Mouse (Mus musculus): ENCODE measurements around the gene Nfatc3.

GRCm38 (mm10) chr8:106074659-106075058, 16.0 kb downstream of the Nfatc3 start:
- no peak for TF ChIP-seq CTCF (IDR thresholded peaks at IDR 0.05; ENCODE audit: low read depth)
- no peak for TF ChIP-seq EP300 (IDR thresholded peaks at IDR 0.05; ENCODE audit: low read depth)

All from liver, embryonic 14.5 days (tissue).